Mouse (Mus musculus) midbrain, embryonic 13.5 days (tissue): ENCODE results near the gene Uroc1. TPM values are rescaled to one million over a fixed set of nuclear protein-coding genes. Genes with fewer than 3 reads are reported as not detected.

Experiments used
- ATAC-seq: fragments of 200-750 bp; cut with Nextera tagmentation; 2 replicates; pipeline ENCODE4 v1.8.0; 2017; ENCODE audit warnings: mild to moderate bottlenecking, moderate TSS enrichment, moderate library complexity
- H3K27ac ChIP-seq: fragments of 300-500 bp; sonication (generic); 2 replicates; pipeline ENCODE4 v1.5.1; 2015; ENCODE audit warnings: inconsistent platforms, mild to moderate bottlenecking, moderate library complexity
- H3K27me3 ChIP-seq: fragments of 300-500 bp; sonication (generic); 2 replicates; pipeline ENCODE4 v1.6.1; 2015; ENCODE audit warnings: mild to moderate bottlenecking, inconsistent platforms
- H3K36me3 ChIP-seq: fragments of 300-500 bp; sonication (generic); 2 replicates; pipeline ENCODE4 v1.6.1; 2015; ENCODE audit warnings: mild to moderate bottlenecking, inconsistent platforms
- H3K4me1 ChIP-seq: fragments of 300-500 bp; sonication (generic); replicated peaks from 2 replicates; pipeline ENCODE4 v1.6.1; 2015; ENCODE audit warnings: inconsistent platforms
- H3K4me2 ChIP-seq: fragments of 300-500 bp; sonication (generic); replicated peaks from 2 replicates; pipeline ENCODE4 v1.6.1; 2015; ENCODE audit warnings: moderate library complexity, mild to moderate bottlenecking, inconsistent platforms
- H3K4me3 ChIP-seq: fragments of 300-500 bp; sonication (generic); replicated peaks from 2 replicates; pipeline ENCODE4 v1.5.1; 2015; ENCODE audit warnings: mild to moderate bottlenecking, inconsistent platforms
- H3K9ac ChIP-seq: fragments of 300-500 bp; sonication (generic); replicated peaks from 2 replicates; pipeline ENCODE4 v1.6.1; 2015; ENCODE audit warnings: mild to moderate bottlenecking, inconsistent platforms
- H3K9me3 ChIP-seq: fragments of 300-500 bp; sonication (generic); 2 replicates; pipeline ENCODE4 v1.6.1; 2016; ENCODE audit warnings: mild to moderate bottlenecking, inconsistent platforms
- WGBS: fragments of 180-500 bp; shearing (Covaris S2); methylation state at CpG from one replicate; pipeline ENCODE4 v1.1.7; 2015; 5-methylcytosine and 5-hydroxymethylcytosine counted together
- polyA plus RNA-seq: library from polyadenylated mRNA; unstranded; fragments of >200 nt; fragmentation: Nextera tagmentation; extraction: Ambion mirVana; gene quantifications from 2 replicates; pipeline ENCODE4 v1.2.1, GENCODE M21; 2015

Uroc1 gene
- polyA plus RNA-seq, 1 experiment from 2014 or later = not detected

- no peaks in the 10 kb centered on the region for H3K9me3 ChIP-seq
- H3K4me3 ChIP-seq = no peak overlapping the region
- H3K36me3 ChIP-seq = no peaks in the 10 kb centered on the region
- H3K9ac ChIP-seq = no peak overlapping the region
- no peak overlapping the region for H3K27ac ChIP-seq
- H3K4me2 ChIP-seq = no peak overlapping the region
- no peaks in the 10 kb centered on the region for H3K27me3 ChIP-seq
- peak; percentile 51; the same call in 1 of the 2 replicates for ATAC-seq
- WGBS = 61% methylated on average over 7 of the region's 7 CpGs
- 0 out of 2 replicates have a peak, but pooled peaks cover 7% of the 10 kb centered on the region for H3K4me1 ChIP-seq
These were observed 27.1 kb downstream of the Uroc1 start for GRCm38 (mm10) chr6:90360024-90360781.

GRCm38 (mm10) chr6:90360922-90361614, 28.0 kb downstream of the Uroc1 start:
- Histone ChIP-seq H3K27ac (no peak overlapping the region), H3K4me1 (0 out of 2 replicates have a peak, but pooled peaks cover 7% of the 10 kb centered on the region), H3K9ac (no peak overlapping the region), H3K27me3 (no peaks in the 10 kb centered on the region), H3K4me3 (no peak overlapping the region), H3K4me2 (no peak overlapping the region), H3K9me3 (no peaks in the 10 kb centered on the region), H3K36me3 (no peaks in the 10 kb centered on the region)
- ATAC-seq = no peak
- WGBS = 91% methylated on average over 6 of the region's 6 CpGs

GRCm38 (mm10) chr6:90363301-90363700, 30.2 kb downstream of the Uroc1 start:
- Histone ChIP-seq H3K27me3 (no peaks in the 10 kb centered on the region), H3K36me3 (no peaks in the 10 kb centered on the region), H3K9ac (no peak overlapping the region), H3K27ac (no peak overlapping the region), H3K4me3 (no peak overlapping the region), H3K9me3 (no peaks in the 10 kb centered on the region), H3K4me1 (0 out of 2 replicates have a peak, but pooled peaks cover 7% of the 10 kb centered on the region), H3K4me2 (no peak overlapping the region)
- WGBS = 86% methylated on average over 5 of the region's 5 CpGs
- no peak for ATAC-seq

GRCm38 (mm10) chr6:90368976-90369724, 36.1 kb downstream of the Uroc1 start, which contains the start of gene Zxdc:
Gene Zxdc (plus strand): TSS chr6:90369492.
- peak within 1 kb of the TSS; percentile 83 for H3K27ac ChIP-seq
- 6% methylated on average over 41 of the region's 41 CpGs for WGBS
- peak within 1 kb of the TSS; percentile 98 for H3K4me2 ChIP-seq
- peak; percentile 98 for ATAC-seq
- H3K4me3 ChIP-seq = peak within 1 kb of the TSS; percentile 95
- H3K27me3 ChIP-seq = no peaks in the 10 kb centered on the region
- H3K9me3 ChIP-seq = no peaks in the 10 kb centered on the region
- peak within 1 kb of the TSS; percentile 88 for H3K9ac ChIP-seq
- peaks cover 33% of the 10 kb centered on the region for H3K4me1 ChIP-seq
- H3K36me3 ChIP-seq = peaks cover 16% of the 10 kb centered on the region

GRCm38 (mm10) chr6:90369725-90370553, 36.9 kb downstream of the Uroc1 start:
- Histone ChIP-seq H3K36me3 (peaks cover 24% of the 10 kb centered on the region), H3K4me1 (peaks cover 33% of the 10 kb centered on the region), H3K9me3 (no peaks in the 10 kb centered on the region), H3K9ac (peak overlapping the region; percentile 88), H3K4me2 (peak overlapping the region; percentile 98), H3K27ac (peak overlapping the region; percentile 83), H3K27me3 (no peaks in the 10 kb centered on the region), H3K4me3 (peak overlapping the region; percentile 95)
- peak; percentile 88 for ATAC-seq
- under 1% methylated on average over 85 of the region's 98 CpGs for WGBS

GRCm38 (mm10) chr6:90374647-90375046, 41.6 kb downstream of the Uroc1 start:
- WGBS = 96% methylated on average over 4 of the region's 4 CpGs
- H3K27me3 ChIP-seq = no peaks in the 10 kb centered on the region
- ATAC-seq = no peak
- peaks cover 30% of the 10 kb centered on the region for H3K4me1 ChIP-seq
- no peak overlapping the region for H3K9ac ChIP-seq
- H3K27ac ChIP-seq = no peak overlapping the region
- no peaks in the 10 kb centered on the region for H3K9me3 ChIP-seq
- H3K36me3 ChIP-seq = peaks cover 64% of the 10 kb centered on the region
- H3K4me3 ChIP-seq = no peak overlapping the region
- no peak overlapping the region for H3K4me2 ChIP-seq

- no peaks in the 10 kb centered on the region for H3K27me3 ChIP-seq
- H3K27ac ChIP-seq = no peak overlapping the region
- H3K4me1 ChIP-seq = peaks cover 6% of the 10 kb centered on the region
- H3K4me2 ChIP-seq = no peak overlapping the region
- no peaks in the 10 kb centered on the region for H3K9me3 ChIP-seq
- no peak overlapping the region for H3K4me3 ChIP-seq
- 99% methylated on average over 2 of the region's 2 CpGs for WGBS
- ATAC-seq = no peak
- H3K9ac ChIP-seq = no peak overlapping the region
- peaks cover 91% of the 10 kb centered on the region for H3K36me3 ChIP-seq
These were observed 44.6 kb downstream of the Uroc1 start for GRCm38 (mm10) chr6:90377708-90378107.

GRCm38 (mm10) chr6:90381465-90381864, 48.4 kb downstream of the Uroc1 start:
- H3K4me3 ChIP-seq = no peak overlapping the region
- H3K9me3 ChIP-seq = no peaks in the 10 kb centered on the region
- no peak for ATAC-seq
- H3K27me3 ChIP-seq = no peaks in the 10 kb centered on the region
- no peak overlapping the region for H3K27ac ChIP-seq
- peaks cover 91% of the 10 kb centered on the region for H3K36me3 ChIP-seq
- no peak overlapping the region for H3K4me2 ChIP-seq
- 96% methylated on average over 2 of the region's 2 CpGs for WGBS
- no peak overlapping the region for H3K9ac ChIP-seq
- no peaks in the 10 kb centered on the region for H3K4me1 ChIP-seq

GRCm38 (mm10) chr6:90390629-90391028, 57.5 kb downstream of the Uroc1 start:
- H3K4me3 ChIP-seq = no peak overlapping the region
- no peaks in the 10 kb centered on the region for H3K27me3 ChIP-seq
- H3K36me3 ChIP-seq = peaks cover 78% of the 10 kb centered on the region
- H3K4me2 ChIP-seq = no peak overlapping the region
- no peak overlapping the region for H3K9ac ChIP-seq
- no peaks in the 10 kb centered on the region for H3K4me1 ChIP-seq
- no peak overlapping the region for H3K27ac ChIP-seq
- 87% methylated on average over 4 of the region's 4 CpGs for WGBS
- H3K9me3 ChIP-seq = no peaks in the 10 kb centered on the region
- no peak for ATAC-seq

GRCm38 (mm10) chr6:90393948-90394347, 60.9 kb downstream of the Uroc1 start:
- 73% methylated on average over 3 of the region's 3 CpGs for WGBS

GRCm38 (mm10) chr6:90395751-90396150, 62.7 kb downstream of the Uroc1 start:
- WGBS = 99% methylated on average over 2 of the region's 2 CpGs
- no peaks in the 10 kb centered on the region for H3K27me3 ChIP-seq
- H3K27ac ChIP-seq = no peak overlapping the region
- no peaks in the 10 kb centered on the region for H3K9me3 ChIP-seq
- H3K4me1 ChIP-seq = no peaks in the 10 kb centered on the region
- peaks cover 62% of the 10 kb centered on the region for H3K36me3 ChIP-seq
- ATAC-seq = no peak
- H3K9ac ChIP-seq = no peak overlapping the region
- no peak overlapping the region for H3K4me2 ChIP-seq
- H3K4me3 ChIP-seq = no peak overlapping the region

More at GRCm38 (mm10) chr6:90393948-90394347, 60.9 kb downstream of the Uroc1 start:
- Histone ChIP-seq H3K36me3 (peaks cover 61% of the 10 kb centered on the region), H3K4me1 (no peaks in the 10 kb centered on the region), H3K27ac (no peak overlapping the region), H3K9ac (no peak overlapping the region), H3K4me2 (no peak overlapping the region), H3K27me3 (no peaks in the 10 kb centered on the region), H3K9me3 (no peaks in the 10 kb centered on the region), H3K4me3 (no peak overlapping the region)
- ATAC-seq = no peak
